Mouse (Mus musculus) forebrain, embryonic 13.5 days (tissue): ENCODE measurements around the gene Mblac1. TPM values are rescaled to one million over a fixed set of nuclear protein-coding genes. Genes with fewer than 3 reads are reported as not detected.
A peak's percentile ranks its signal among the peaks of the same experiment; 100 is the strongest.

Source experiments
- ATAC-seq: fragments of 200-750 bp; cut with Nextera tagmentation; 2 replicates; pipeline ENCODE4 v1.8.0; 2017
- H3K27ac ChIP-seq: fragments of 300-500 bp; sonication (generic); 2 replicates; pipeline ENCODE4 v1.5.1; 2015; ENCODE audit warnings: inconsistent platforms, mild to moderate bottlenecking, moderate library complexity
- H3K27me3 ChIP-seq: fragments of 300-500 bp; sonication (generic); 2 replicates; pipeline ENCODE4 v1.6.1; 2015; ENCODE audit warnings: mild to moderate bottlenecking, inconsistent platforms
- H3K36me3 ChIP-seq: fragments of 300-500 bp; sonication (generic); 2 replicates; pipeline ENCODE4 v1.6.1; 2015; ENCODE audit warnings: mild to moderate bottlenecking, inconsistent platforms; ENCODE audit not compliant: poor library complexity, severe bottlenecking
- H3K4me1 ChIP-seq: fragments of 300-500 bp; sonication (generic); 2 replicates; pipeline ENCODE4 v1.6.1; 2015; ENCODE audit warnings: inconsistent platforms
- H3K4me2 ChIP-seq: fragments of 300-500 bp; sonication (generic); 2 replicates; pipeline ENCODE4 v1.6.1; 2015; ENCODE audit warnings: inconsistent platforms, mild to moderate bottlenecking, moderate library complexity
- H3K4me3 ChIP-seq: fragments of 300-500 bp; sonication (generic); 2 replicates; pipeline ENCODE4 v1.5.1; 2015; ENCODE audit warnings: mild to moderate bottlenecking, inconsistent platforms
- H3K9ac ChIP-seq: fragments of 300-500 bp; sonication (generic); 2 replicates; pipeline ENCODE4 v1.6.1; 2015; ENCODE audit warnings: mild to moderate bottlenecking, inconsistent platforms
- H3K9me3 ChIP-seq: fragments of 300-500 bp; sonication (generic); replicated peaks from 2 replicates; pipeline ENCODE4 v1.6.1; 2016; ENCODE audit warnings: inconsistent platforms
- WGBS: fragments of 180-500 bp; shearing (Covaris S2); methylation state at CpG from one replicate; pipeline ENCODE4 v1.1.7; 2015; 5-methylcytosine and 5-hydroxymethylcytosine counted together
- microRNA counts: library from miRNA; unstranded; fragments of <30 nt; microRNA quantifications from one replicate; lab custom pipeline; 2016
- microRNA-seq: library from miRNA; unstranded; fragments of <30 nt; microRNA quantifications from one replicate; pipeline ENCODE4, GENCODE M21; 2016
- polyA plus RNA-seq: library from polyadenylated mRNA; unstranded; fragments of >200 nt; fragmentation: Nextera tagmentation; extraction: Ambion mirVana; gene quantifications from 2 replicates; pipeline ENCODE4 v1.2.1, GENCODE M21; 2015

The Mblac1 gene
- polyA plus RNA-seq, 1 experiment from 2014 or later, result 12.2 TPM

DNA sequence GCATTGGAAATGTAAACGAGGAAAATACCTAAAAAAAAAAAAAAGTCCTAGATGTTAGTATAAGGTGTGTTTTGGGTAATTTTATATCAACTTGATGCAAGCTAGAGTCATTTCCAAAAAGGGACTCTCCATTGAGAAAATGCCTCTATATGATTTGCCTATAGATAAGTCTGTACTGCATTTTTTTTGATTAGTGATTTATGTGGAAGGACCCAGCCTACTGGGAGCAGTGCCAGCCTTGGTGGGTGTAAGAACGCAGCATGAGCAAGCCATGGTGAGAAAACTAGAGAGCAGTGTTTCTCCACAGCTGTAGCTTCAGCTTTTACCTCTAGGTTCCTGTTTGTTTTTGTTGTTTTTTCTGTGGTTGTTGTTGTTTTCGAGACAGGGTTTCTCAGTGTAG lies 29.2 kb downstream of the Mblac1 start:
- Histone ChIP-seq H3K4me2 (no peak overlapping the region), H3K9ac (no peak overlapping the region), H3K4me3 (no peak overlapping the region), H3K9me3 (no peaks in the 10 kb centered on the region), H3K27ac (no peak overlapping the region), H3K4me1 (no peaks in the 10 kb centered on the region), H3K36me3 (no peaks in the 10 kb centered on the region), H3K27me3 (no peaks in the 10 kb centered on the region)
- 63% methylated on average over 3 of the region's 3 CpGs for WGBS
- no peak for ATAC-seq

DNA sequence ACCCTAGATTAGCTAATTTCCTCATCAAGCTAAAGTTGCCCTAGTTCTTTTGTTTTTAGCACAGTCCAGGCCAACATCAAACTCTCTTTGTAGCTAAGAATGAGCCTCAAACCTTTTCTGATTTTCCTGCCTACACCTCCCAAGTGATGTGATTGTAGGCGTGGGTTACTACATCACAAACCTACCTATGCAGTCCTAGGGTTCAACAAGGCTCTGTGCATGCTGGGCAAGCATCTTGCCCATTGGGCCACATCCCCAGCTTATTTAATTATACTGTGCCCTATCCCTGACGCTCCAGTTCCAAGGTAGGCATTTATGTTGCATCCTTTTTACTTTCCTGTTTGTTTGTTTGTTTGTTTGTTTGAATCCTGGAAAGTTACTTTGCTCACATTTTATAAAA lies 31.6 kb downstream of the Mblac1 start, which contains the start of gene Nxpe5:
Nxpe5 (plus strand) TSS at position 199 of the 400 bp plus-strand sequence.
- Histone ChIP-seq H3K9ac (no peak within 1 kb of the TSS), H3K27ac (no peak within 1 kb of the TSS), H3K36me3 (no peaks in the 10 kb centered on the region), H3K9me3 (no peaks in the 10 kb centered on the region), H3K27me3 (no peaks in the 10 kb centered on the region), H3K4me1 (no peaks in the 10 kb centered on the region), H3K4me3 (no peak within 1 kb of the TSS), H3K4me2 (no peak within 1 kb of the TSS)
- no peak for ATAC-seq
- 63% methylated on average over 2 of the region's 2 CpGs for WGBS

DNA sequence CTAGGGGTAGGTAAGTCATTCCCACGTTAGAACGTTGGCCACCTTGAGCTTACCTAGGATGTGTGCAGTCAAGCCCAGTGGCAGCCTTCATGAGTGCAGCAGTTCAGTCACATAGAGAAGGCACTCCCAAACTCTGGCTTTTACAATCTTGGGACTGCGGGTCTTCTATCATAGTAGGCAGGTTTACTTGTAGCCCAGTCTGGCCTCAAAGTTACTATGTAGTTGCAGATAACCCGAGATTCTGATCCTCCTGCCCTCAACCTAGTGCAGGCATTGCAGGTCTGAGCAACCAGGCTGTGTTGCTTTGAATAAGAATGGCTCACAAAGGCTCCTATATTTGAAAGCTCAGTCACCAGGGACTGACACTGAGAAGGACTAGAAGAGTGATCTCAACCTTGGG lies 32.4 kb downstream of the Mblac1 start:
- Histone ChIP-seq H3K9ac (no peak overlapping the region), H3K27ac (no peak overlapping the region), H3K27me3 (no peaks in the 10 kb centered on the region), H3K36me3 (no peaks in the 10 kb centered on the region), H3K4me3 (no peak overlapping the region), H3K4me2 (no peak overlapping the region), H3K4me1 (no peaks in the 10 kb centered on the region), H3K9me3 (no peaks in the 10 kb centered on the region)
- 77% methylated on average over 4 of the region's 4 CpGs for WGBS
- no peak for ATAC-seq

DNA sequence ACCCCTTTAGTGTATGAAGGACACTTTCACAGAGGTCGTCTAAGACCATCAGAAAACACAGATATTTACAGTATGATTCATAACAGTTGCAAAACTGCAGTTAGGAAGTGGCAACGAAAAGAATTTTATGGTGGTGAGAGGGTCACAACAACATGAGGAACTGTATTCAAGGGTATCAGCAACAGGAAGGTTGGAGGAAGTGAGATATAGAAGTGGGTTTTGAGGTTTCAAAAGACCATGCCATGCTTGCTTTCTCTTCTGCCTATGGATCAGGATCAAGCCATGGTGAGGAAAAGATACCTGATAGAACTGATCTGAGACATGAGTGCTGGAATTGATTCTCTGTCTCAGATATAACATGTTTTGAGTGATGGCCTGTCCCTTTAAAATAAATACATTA lies 33.3 kb downstream of the Mblac1 start:
- Histone ChIP-seq H3K36me3 (no peaks in the 10 kb centered on the region), H3K27ac (no peak overlapping the region), H3K27me3 (no peaks in the 10 kb centered on the region), H3K9ac (no peak overlapping the region), H3K9me3 (no peaks in the 10 kb centered on the region), H3K4me3 (no peak overlapping the region), H3K4me1 (no peaks in the 10 kb centered on the region), H3K4me2 (no peak overlapping the region)
- WGBS, result 74% methylated on average over 2 of the region's 2 CpGs
- ATAC-seq, result no peak

DNA sequence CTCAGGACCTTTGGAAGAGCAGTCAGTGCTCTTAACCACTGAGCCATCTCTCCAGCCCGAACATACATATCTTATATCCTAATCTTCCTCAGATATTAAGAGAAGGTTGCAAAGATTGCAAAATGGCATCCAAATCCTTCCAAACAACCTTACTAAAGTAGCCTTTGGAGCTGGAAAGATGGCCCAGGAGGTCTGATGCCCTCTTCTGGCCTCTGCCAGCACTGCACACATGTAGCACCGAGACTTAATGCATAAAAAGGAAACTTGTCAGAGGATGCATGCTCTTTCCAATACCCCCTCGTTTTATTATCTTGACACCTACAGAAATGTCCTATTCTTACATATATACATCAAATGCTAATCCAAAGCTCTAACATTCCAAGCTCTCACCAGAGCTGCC lies 33.9 kb downstream of the Mblac1 start:
- no peak for ATAC-seq

DNA sequence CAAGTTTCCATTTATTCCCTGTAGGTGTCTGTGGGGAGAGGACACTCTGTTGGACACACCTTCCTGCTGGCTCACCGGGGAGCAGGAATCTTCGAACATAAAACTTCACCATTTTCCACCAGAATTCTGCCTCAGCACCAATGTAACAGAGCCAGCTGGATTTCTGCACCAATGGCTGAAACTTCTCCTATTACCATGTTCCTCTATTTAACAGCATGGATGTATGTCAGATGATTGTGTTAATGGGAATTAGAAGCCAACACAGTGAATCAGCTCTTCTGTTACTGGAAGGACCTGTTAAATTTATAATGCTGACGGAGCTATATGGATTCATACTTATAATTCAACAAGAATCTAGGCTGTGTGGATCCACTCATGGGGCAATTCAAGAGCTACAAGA lies 35.4 kb downstream of the Mblac1 start:
- Histone ChIP-seq H3K4me3 (no peak overlapping the region), H3K27me3 (no peaks in the 10 kb centered on the region), H3K4me2 (no peak overlapping the region), H3K36me3 (no peaks in the 10 kb centered on the region), H3K27ac (no peak overlapping the region), H3K4me1 (no peaks in the 10 kb centered on the region), H3K9me3 (no peaks in the 10 kb centered on the region), H3K9ac (no peak overlapping the region)
- ATAC-seq, result no peak
- 90% methylated on average over 3 of the region's 3 CpGs for WGBS

More for the DNA sequence above, 33.9 kb downstream of the Mblac1 start:
- Histone ChIP-seq H3K4me2 (no peak overlapping the region), H3K27me3 (no peaks in the 10 kb centered on the region), H3K27ac (no peak overlapping the region), H3K4me3 (no peak overlapping the region), H3K4me1 (no peaks in the 10 kb centered on the region), H3K9me3 (no peaks in the 10 kb centered on the region), H3K36me3 (no peaks in the 10 kb centered on the region), H3K9ac (no peak overlapping the region)
- WGBS, result 66% methylated on average over 3 of the region's 3 CpGs

DNA sequence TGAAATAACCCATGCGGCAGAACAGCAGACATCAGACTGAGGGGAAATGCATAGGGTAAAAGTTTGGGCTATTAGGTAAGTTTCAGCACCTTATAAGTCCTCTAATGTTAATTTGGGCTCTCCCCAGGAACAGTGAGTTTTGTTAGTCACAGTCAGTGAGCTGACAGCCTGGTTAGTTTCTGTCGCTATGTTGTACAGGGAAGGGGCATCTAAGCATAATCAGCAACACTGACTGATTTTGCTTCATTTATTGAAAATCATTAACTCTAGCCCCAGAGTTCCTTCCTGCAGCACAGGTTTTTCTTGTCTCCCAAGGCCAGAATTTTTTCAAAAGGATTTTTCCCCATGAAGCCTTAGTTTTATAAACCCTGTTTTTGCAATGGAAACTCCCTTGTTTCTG lies 39.7 kb downstream of the Mblac1 start:
- ATAC-seq, result no peak
- WGBS, result 89% methylated on average over 2 of the region's 2 CpGs
- Histone ChIP-seq H3K36me3 (no peaks in the 10 kb centered on the region), H3K4me1 (no peaks in the 10 kb centered on the region), H3K4me2 (no peak overlapping the region), H3K27ac (no peak overlapping the region), H3K27me3 (no peaks in the 10 kb centered on the region), H3K9me3 (no peaks in the 10 kb centered on the region), H3K4me3 (no peak overlapping the region), H3K9ac (no peak overlapping the region)

DNA sequence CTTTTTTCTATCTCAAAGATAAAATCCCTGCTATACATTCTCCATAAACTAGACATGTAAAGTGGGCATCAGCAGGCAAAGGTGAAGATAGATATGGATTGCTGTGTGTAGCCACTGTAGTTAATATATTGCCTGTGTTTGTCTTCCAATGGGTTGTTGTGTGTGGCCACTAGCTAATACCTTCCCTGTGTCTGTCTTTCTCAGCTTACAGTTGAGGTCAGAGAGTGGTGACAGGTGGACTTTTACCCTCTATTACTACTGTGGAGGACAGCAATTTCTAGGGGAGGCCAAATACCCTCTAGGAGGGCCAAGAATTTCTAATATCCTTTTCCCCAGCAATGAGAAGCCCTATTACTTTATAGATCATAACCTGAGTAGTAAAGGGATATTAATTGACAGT lies 40.1 kb downstream of the Mblac1 start:
- Histone ChIP-seq H3K4me1 (no peaks in the 10 kb centered on the region), H3K9ac (no peak overlapping the region), H3K36me3 (no peaks in the 10 kb centered on the region), H3K4me3 (no peak overlapping the region), H3K4me2 (no peak overlapping the region), H3K27me3 (no peaks in the 10 kb centered on the region), H3K27ac (no peak overlapping the region), H3K9me3 (no peaks in the 10 kb centered on the region)
- ATAC-seq, result no peak

DNA sequence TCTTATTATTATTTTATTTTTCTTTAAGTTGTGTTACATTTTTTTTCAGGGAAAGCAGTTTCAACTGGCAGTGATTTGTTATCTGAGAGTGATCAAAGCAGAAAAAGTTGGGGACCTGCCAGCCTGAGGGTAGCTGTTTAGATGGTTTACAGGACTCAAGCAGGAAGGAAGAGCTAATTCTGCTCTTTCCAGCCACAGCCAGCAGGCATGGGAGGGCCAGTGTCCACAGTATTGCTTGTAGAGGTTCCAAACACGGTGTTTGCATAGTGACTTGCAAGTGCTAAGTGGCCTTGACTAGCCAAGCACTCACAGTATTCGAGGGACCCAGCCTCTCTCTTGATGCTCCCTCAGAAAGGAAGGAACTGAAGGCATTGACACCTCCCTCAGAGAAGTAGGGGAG lies 47.4 kb downstream of the Mblac1 start:
- ATAC-seq, result no peak
- H3K27me3 ChIP-seq, result no peaks in the 10 kb centered on the region
- 53% methylated on average over 2 of the region's 2 CpGs for WGBS
- H3K9me3 ChIP-seq, result no peaks in the 10 kb centered on the region
- no peaks in the 10 kb centered on the region for H3K36me3 ChIP-seq
- no peak overlapping the region for H3K4me3 ChIP-seq
- no peak overlapping the region for H3K27ac ChIP-seq
- no peak overlapping the region for H3K9ac ChIP-seq
- H3K4me2 ChIP-seq, result no peak overlapping the region
- H3K4me1 ChIP-seq, result no peaks in the 10 kb centered on the region

MicroRNA genes within 50 kb of the gene (microRNA counts, 519-probe panel; counts per million panel counts)
- microRNA mmu-miR-106b (lab: Ali Mortazavi, UCI) (5,488 counts per million, percentile 94 among the panel's probes with 10 or more counts), microRNA mmu-miR-25 (lab: Ali Mortazavi, UCI) (6,496 counts per million, percentile 98 among the panel's probes with 10 or more counts), microRNA mmu-miR-93 (lab: Ali Mortazavi, UCI) (5,507 counts per million, percentile 94 among the panel's probes with 10 or more counts)

Small RNA genes lying within 50 kb of the gene (microRNA-seq; reads per million reads assigned to microRNA genes)
- 15,644 reads per million, percentile 96 among the genes with 10 or more reads in this experiment for gene Mir106b
- 769 reads per million, percentile 76 among the genes with 10 or more reads in this experiment for gene Mir25
- gene Mir93, result 25,373 reads per million, percentile 98 among the genes with 10 or more reads in this experiment

Other genes with a start within 250 kb of the Mblac1 start
- gene Gjc3, start 231.2 kb upstream of the Mblac1 start, polyA plus RNA-seq, result 0.04 TPM in 1 of 2 replicates, not detected in the other
- gene Azgp1, start 212.8 kb upstream of the Mblac1 start, polyA plus RNA-seq, result not detected in 2 replicates
- gene Smok3a, start 173.1 kb upstream of the Mblac1 start, polyA plus RNA-seq, result not detected in 2 replicates
- gene Smok3b, start 172.9 kb upstream of the Mblac1 start, polyA plus RNA-seq, result not detected in 2 replicates
- gene Smok3c, start 141.1 kb upstream of the Mblac1 start, polyA plus RNA-seq, result not detected in 2 replicates
- 24.7 and 27.5 TPM in 2 replicates for gene Zkscan1, start 109.2 kb upstream of the Mblac1 start, polyA plus RNA-seq
- gene Zscan21, start 77.4 kb upstream of the Mblac1 start, polyA plus RNA-seq, result 111 and 123 TPM in 2 replicates
- 46.1 and 49.5 TPM in 2 replicates for gene Zfp113, start 38.6 kb upstream of the Mblac1 start, polyA plus RNA-seq
- 308 and 315 TPM in 2 replicates for gene Cops6, start 33.2 kb upstream of the Mblac1 start, polyA plus RNA-seq
- 29.2 and 29.7 TPM in 2 replicates for gene Ap4m1, start 22.3 kb upstream of the Mblac1 start, polyA plus RNA-seq
- gene Mcm7, start 21.9 kb upstream of the Mblac1 start, polyA plus RNA-seq, result 258 and 276 TPM in 2 replicates
- 115 and 121 TPM in 2 replicates for gene Taf6, start 6.9 kb upstream of the Mblac1 start, polyA plus RNA-seq
- 48.1 and 48.2 TPM in 2 replicates for gene Cnpy4, start 6.8 kb upstream of the Mblac1 start, polyA plus RNA-seq
- gene Nxpe5, start 31.6 kb downstream of the Mblac1 start, polyA plus RNA-seq, result not detected in 2 replicates
- gene Lamtor4, start 61.2 kb downstream of the Mblac1 start, polyA plus RNA-seq, result 67.4 TPM in 2 replicates
- 9.1 and 10.0 TPM in 2 replicates for gene BC037034, start 69.7 kb downstream of the Mblac1 start, polyA plus RNA-seq
- gene Gal3st4, start 78.5 kb downstream of the Mblac1 start, polyA plus RNA-seq, result 1.6 and 2.8 TPM in 2 replicates
- 0.09 and 0.18 TPM in 2 replicates for gene Gm43720, start 85.6 kb downstream of the Mblac1 start, polyA plus RNA-seq
- gene Gpc2, start 85.7 kb downstream of the Mblac1 start, polyA plus RNA-seq, result 137 and 160 TPM in 2 replicates
- gene Stag3, start 85.9 kb downstream of the Mblac1 start, polyA plus RNA-seq, result 2.4 and 2.9 TPM in 2 replicates
- gene Pvrig, start 147.6 kb downstream of the Mblac1 start, polyA plus RNA-seq, result not detected in 2 replicates
- gene Zfp157, start 247.2 kb downstream of the Mblac1 start, polyA plus RNA-seq, result 69.2 and 74.6 TPM in 2 replicates